Mouse (Mus musculus) CH12.LX (cell line): Measurements from ENCODE around the gene Grk5.

Experiments
- BHLHE40 ChIP-seq: IDR thresholded peaks from 2 replicates; pipeline ENCODE4 v1.6.1; 2011; ENCODE audit warnings: mild to moderate bottlenecking, low read depth, low read length, improper control_type of control experiment
- CTCF ChIP-seq, 2 experiments: IDR thresholded peaks in 1 of 2; conservative IDR thresholded peaks in 1 of 2; 2 replicates each; pipeline ENCODE4 v1.5.1; 2011 to 2012; ENCODE audit warnings: low read depth in 2 of 2, low read length in 2 of 2, improper control_type of control experiment in 1 of 2, inconsistent platforms in 1 of 2, mild to moderate bottlenecking in 1 of 2, moderate library complexity in 1 of 2
- ELF1 ChIP-seq: IDR thresholded peaks from 2 replicates; pipeline ENCODE4 v1.6.1; 2014; ENCODE audit warnings: low read depth, mild to moderate bottlenecking, inconsistent platforms, low read length, improper control_type of control experiment
- EP300 ChIP-seq: IDR thresholded peaks from 2 replicates; pipeline ENCODE4 v1.6.1; 2011; ENCODE audit warnings: low read length, improper control_type of control experiment
- JUND ChIP-seq: conservative IDR thresholded peaks from 2 replicates; pipeline ENCODE4 v1.6.1; 2011; ENCODE audit warnings: low read depth, low read length, improper control_type of control experiment
- POLR2AphosphoS2 ChIP-seq: IDR thresholded peaks from 2 replicates; pipeline ENCODE4 v1.6.1; 2011; ENCODE audit warnings: low read depth, low read length, improper control_type of control experiment
- TBP ChIP-seq: conservative IDR thresholded peaks from 2 replicates; pipeline ENCODE4 v1.6.1; 2011; ENCODE audit warnings: low read depth, low read length, improper control_type of control experiment
- USF1 ChIP-seq: IDR thresholded peaks from 2 replicates; pipeline ENCODE4 v1.6.1; 2014; ENCODE audit warnings: low read depth, mild to moderate bottlenecking, inconsistent platforms, low read length, improper control_type of control experiment
- ZC3H11A ChIP-seq: IDR thresholded peaks from 2 replicates; pipeline ENCODE4 v1.6.1; 2012; ENCODE audit warnings: low read depth, mild to moderate bottlenecking, inconsistent platforms, low read length, improper control_type of control experiment
- ZNF384 ChIP-seq: IDR thresholded peaks from 2 replicates; pipeline ENCODE4 v1.6.1; 2012; ENCODE audit warnings: low read depth, low read length, improper control_type of control experiment, inconsistent platforms

DNA sequence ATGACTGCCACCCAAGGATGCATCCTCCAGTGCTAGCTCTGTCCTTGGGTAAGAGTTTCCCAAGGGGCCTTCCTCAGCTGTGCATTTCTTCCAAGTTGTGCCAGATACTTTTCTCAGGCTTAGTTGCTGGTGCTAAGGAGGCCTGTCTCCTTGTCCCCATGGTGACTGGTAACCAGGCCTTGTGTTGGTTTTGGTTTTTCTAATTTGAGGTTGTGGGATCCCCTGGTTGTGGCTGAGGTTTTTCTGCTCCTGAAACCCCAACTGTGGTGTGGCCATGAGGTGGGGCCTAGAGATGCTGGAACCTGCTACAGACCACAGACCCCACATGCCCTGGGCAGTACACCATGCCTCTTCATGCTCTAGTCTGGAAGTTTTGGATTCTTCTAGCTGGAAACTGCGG, 90.0 kb downstream of the Grk5 start:
- TF ChIP-seq ZC3H11A (no peak), JUND (no peak), ELF1 (no peak), USF1 (no peak), CTCF (conservative IDR thresholded peaks at IDR 0.05 in 1 of 2, IDR thresholded peaks at IDR 0.05 in 1 of 2; ENCODE audit: low read depth in 2 of 2, low read length in 2 of 2) (no peak), BHLHE40 (no peak; the same call in 1 of the 2 replicates), ZNF384 (no peak), TBP (no peak), EP300 (0 out of 2 replicates have a peak, but pooled peaks have one; percentile 31), POLR2AphosphoS2 (no peak)
